Mouse (Mus musculus) stomach, embryonic 14.5 days (tissue): ENCODE measurements around the gene Itpr1. TPM values are rescaled to one million over a fixed set of nuclear protein-coding genes. Genes with fewer than 3 reads are reported as not detected.

Experiments
- ATAC-seq: fragments of 200-750 bp; cut with Nextera tagmentation; 2 replicates; pipeline ENCODE4 v1.8.0; 2017; ENCODE audit warnings: low read depth, moderate TSS enrichment; ENCODE audit not compliant: insufficient number of reproducible peaks, insufficient read depth, low FRiP score
- H3K27ac ChIP-seq: fragments of 300-500 bp; sonication (generic); 2 replicates; pipeline ENCODE4 v1.5.1; 2014; ENCODE audit warnings: mild to moderate bottlenecking, low read length, moderate library complexity, mixed read lengths
- H3K27me3 ChIP-seq: fragments of 300-500 bp; sonication (generic); 2 replicates; pipeline ENCODE4 v1.6.1; 2014; ENCODE audit warnings: low read length, control low read depth, mixed read lengths; ENCODE audit not compliant: control insufficient read depth, insufficient read depth
- H3K36me3 ChIP-seq: fragments of 300-500 bp; sonication (generic); 2 replicates; pipeline ENCODE4 v1.6.1; 2014; ENCODE audit warnings: mild to moderate bottlenecking, control low read depth, low read length, moderate library complexity, mixed read lengths; ENCODE audit not compliant: control insufficient read depth, insufficient read depth
- H3K4me1 ChIP-seq: fragments of 300-500 bp; sonication (generic); 2 replicates; pipeline ENCODE4 v1.6.1; 2014; ENCODE audit warnings: low read length, control low read depth, mixed read lengths; ENCODE audit not compliant: control insufficient read depth, insufficient read depth
- H3K4me2 ChIP-seq: fragments of 300-500 bp; sonication (generic); replicated peaks from 2 replicates; pipeline ENCODE4 v1.6.1; 2014; ENCODE audit warnings: low read depth, low read length, control low read depth
- H3K4me3 ChIP-seq: fragments of 300-500 bp; sonication (generic); 2 replicates; pipeline ENCODE4 v1.5.1; 2014; ENCODE audit warnings: low read depth, low read length, control low read depth
- H3K9ac ChIP-seq: fragments of 300-500 bp; sonication (generic); replicated peaks from 2 replicates; pipeline ENCODE4 v1.6.1; 2014; ENCODE audit warnings: low read depth, mild to moderate bottlenecking, control low read depth, low read length, moderate library complexity, mixed read lengths
- H3K9me3 ChIP-seq: fragments of 300-500 bp; sonication (generic); 2 replicates; pipeline ENCODE4 v1.6.1; 2016; ENCODE audit warnings: low read depth, low read length, control low read depth; ENCODE audit not compliant: control insufficient read depth
- WGBS: fragments of 180-500 bp; shearing (Covaris S2); extraction: QIAGEN DNeasy Blood & Tissue Kit; methylation state at CpG from one replicate; pipeline ENCODE4 v1.1.7; 2014; 5-methylcytosine and 5-hydroxymethylcytosine counted together
- polyA plus RNA-seq: library from polyadenylated mRNA; unstranded; fragments of >200 nt; fragmentation: Nextera tagmentation; extraction: Ambion mirVana; gene quantifications from 2 replicates; pipeline ENCODE4 v1.2.1, GENCODE M21; 2014

Gene Itpr1
- polyA plus RNA-seq, 1 experiment from 2014 or later: 13.5 TPM

DNA sequence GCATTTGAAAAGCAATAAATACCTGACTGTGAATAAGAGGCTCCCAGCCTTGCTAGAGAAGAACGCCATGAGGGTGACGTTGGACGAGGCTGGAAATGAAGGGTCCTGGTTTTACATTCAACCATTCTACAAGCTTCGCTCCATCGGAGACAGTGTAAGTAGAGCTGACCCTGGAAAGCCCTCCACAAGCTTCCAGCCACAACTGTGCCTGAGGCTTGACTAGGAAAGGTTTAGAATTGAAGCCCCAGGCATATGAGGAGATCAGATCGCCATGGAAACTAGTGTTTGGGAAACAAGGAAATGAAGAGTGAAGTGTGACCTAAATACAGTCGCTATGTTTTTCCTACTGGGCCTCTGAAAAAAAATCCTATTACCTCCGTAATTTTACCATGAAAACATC lies 139.1 kb downstream of the Itpr1 start:
- no peak for ATAC-seq
- H3K36me3 ChIP-seq: no peaks in the 10 kb centered on the region
- WGBS: 80% methylated on average over 8 of the region's 8 CpGs
- H3K9me3 ChIP-seq: no peaks in the 10 kb centered on the region
- H3K4me3 ChIP-seq: no peak overlapping the region
- H3K27ac ChIP-seq: no peak overlapping the region
- H3K4me2 ChIP-seq: no peak overlapping the region
- H3K9ac ChIP-seq: no peak overlapping the region
- H3K4me1 ChIP-seq: no peaks in the 10 kb centered on the region
- H3K27me3 ChIP-seq: no peaks in the 10 kb centered on the region

DNA sequence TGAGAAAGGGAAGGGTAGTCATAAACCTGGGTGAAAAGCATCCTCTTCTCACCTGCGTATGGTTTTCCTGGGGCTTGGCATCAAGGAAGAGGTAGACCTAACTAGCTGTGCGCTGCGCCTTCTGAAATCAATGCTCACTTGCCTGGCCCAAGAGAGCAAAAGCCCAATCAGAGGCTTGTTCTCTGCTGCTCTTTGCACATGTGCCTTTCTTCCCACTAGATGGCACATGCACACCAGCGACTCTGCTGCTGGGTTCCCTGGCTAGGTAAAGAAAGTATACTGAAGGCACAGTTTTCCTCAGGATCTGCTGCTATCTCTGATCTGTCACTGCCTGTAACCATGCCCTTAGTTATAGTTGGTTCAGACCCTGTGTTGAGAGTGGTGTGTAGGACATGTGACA lies 154.5 kb downstream of the Itpr1 start:
- Histone ChIP-seq H3K9ac (no peak overlapping the region), H3K4me2 (no peak overlapping the region), H3K36me3 (no peaks in the 10 kb centered on the region; the same call in 1 of the 2 replicates), H3K27me3 (no peaks in the 10 kb centered on the region), H3K4me3 (no peak overlapping the region), H3K27ac (no peak overlapping the region), H3K4me1 (no peaks in the 10 kb centered on the region), H3K9me3 (no peaks in the 10 kb centered on the region)
- WGBS: 78% methylated on average over 4 of the region's 4 CpGs
- ATAC-seq: no peak

DNA sequence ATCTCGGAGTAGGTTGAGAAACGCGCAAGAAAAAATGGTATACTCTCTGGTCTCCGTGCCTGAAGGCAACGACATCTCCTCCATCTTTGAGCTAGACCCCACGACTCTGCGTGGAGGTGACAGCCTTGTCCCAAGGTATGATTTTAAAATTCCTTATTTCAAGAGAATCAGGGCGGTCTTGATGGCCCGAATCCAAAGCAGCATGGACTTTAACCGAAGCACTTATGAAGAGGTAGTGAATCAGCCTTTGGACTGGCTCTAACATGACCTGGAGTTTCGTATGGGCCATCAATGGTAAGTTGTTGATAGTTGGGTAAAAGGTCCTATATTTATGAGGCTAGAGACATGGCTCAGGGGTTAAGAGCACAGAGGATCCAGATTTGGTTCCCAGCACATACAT lies 156.1 kb downstream of the Itpr1 start:
- Histone ChIP-seq H3K27ac (no peak overlapping the region), H3K4me2 (no peak overlapping the region), H3K4me1 (no peaks in the 10 kb centered on the region), H3K9ac (no peak overlapping the region), H3K27me3 (no peaks in the 10 kb centered on the region), H3K36me3 (no peaks in the 10 kb centered on the region; the same call in 1 of the 2 replicates), H3K9me3 (no peaks in the 10 kb centered on the region), H3K4me3 (no peak overlapping the region)
- ATAC-seq: no peak
- 96% methylated on average over 11 of the region's 11 CpGs for WGBS

DNA sequence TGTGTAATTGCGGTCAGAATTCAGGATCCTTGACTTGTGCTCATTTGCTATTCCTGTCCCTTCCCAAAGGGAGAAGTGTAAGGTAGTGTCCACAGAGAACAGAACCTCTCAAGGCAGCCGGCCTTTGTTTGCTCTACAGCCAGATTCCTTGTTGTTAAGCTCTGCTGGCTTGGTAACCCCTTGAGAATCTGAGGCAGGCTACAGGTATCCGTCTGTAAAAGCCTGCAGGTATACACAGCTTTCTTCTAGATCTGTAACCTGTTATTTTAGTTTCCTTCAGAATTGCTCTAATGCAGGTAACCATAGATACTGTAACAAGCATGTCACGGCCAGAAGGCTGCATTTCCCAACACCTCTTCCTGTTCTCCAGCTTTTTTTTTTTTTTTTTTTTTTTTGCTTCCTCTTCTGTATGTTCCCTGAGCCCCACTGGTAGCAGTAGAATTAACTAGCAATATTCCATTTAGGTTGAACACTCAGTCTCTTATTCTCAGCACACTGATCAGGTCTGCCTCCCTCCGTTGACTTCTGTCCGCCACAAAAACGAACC lies 158.5 kb downstream of the Itpr1 start:
- Histone ChIP-seq H3K4me1 (no peaks in the 10 kb centered on the region), H3K27ac (no peak overlapping the region), H3K36me3 (no peaks in the 10 kb centered on the region; the same call in 1 of the 2 replicates), H3K4me3 (no peak overlapping the region), H3K9ac (no peak overlapping the region), H3K27me3 (no peaks in the 10 kb centered on the region), H3K9me3 (no peaks in the 10 kb centered on the region), H3K4me2 (no peak overlapping the region)
- ATAC-seq: no peak
- 87% methylated on average over 7 of the region's 7 CpGs for WGBS

DNA sequence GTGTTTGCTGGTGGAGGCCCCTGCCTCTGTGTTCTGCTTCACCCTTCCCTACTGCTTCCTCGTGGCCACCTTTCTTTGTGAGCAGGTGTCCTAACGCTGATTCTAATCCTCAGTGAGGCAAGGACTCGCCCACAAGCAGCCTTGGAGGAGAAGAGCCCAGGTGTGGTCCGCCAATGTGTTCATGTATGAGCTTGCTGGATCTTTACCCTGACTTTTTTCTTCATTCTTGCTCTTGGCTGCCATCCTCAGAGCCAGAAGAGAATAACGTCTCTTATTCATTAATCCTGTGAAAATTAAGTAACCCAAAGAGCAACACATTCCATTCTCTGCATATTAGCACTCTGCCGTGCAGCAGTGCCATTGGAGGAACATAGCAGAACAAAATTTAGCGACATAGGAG lies 161.1 kb downstream of the Itpr1 start:
- Histone ChIP-seq H3K9me3 (no peaks in the 10 kb centered on the region), H3K9ac (no peak overlapping the region), H3K27ac (no peak overlapping the region), H3K4me3 (no peak overlapping the region), H3K36me3 (no peaks in the 10 kb centered on the region; the same call in 1 of the 2 replicates), H3K4me1 (no peaks in the 10 kb centered on the region), H3K4me2 (no peak overlapping the region), H3K27me3 (no peaks in the 10 kb centered on the region)
- WGBS: 68% methylated on average over 7 of the region's 7 CpGs
- no peak for ATAC-seq

DNA sequence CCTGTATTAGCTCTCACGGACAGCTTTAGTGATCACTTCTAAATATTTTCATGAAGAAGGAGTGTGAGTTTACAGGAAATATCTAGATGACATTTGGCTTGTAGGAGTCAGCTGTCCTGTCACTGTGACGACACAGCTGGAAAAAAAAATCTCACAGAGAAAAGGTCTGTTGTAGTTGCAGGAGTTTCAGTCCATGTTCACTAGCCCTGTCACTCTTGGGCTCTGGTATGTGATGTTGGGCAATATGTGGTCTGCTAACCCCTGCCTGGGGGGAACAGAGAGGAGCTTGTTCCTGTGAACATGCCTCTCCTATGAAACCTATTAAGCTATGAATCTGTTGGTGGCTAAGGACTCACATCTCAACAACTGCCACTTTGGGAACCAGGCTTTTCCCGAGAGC lies 166.1 kb downstream of the Itpr1 start:
- Histone ChIP-seq H3K4me2 (no peak overlapping the region), H3K27me3 (no peaks in the 10 kb centered on the region), H3K36me3 (peaks cover 12% of the 10 kb centered on the region; the same call in 1 of the 2 replicates), H3K9ac (no peak overlapping the region), H3K27ac (no peak overlapping the region), H3K9me3 (no peaks in the 10 kb centered on the region), H3K4me1 (no peaks in the 10 kb centered on the region), H3K4me3 (no peak overlapping the region)
- WGBS: 61% methylated on average over 3 of the region's 3 CpGs
- ATAC-seq: no peak

DNA sequence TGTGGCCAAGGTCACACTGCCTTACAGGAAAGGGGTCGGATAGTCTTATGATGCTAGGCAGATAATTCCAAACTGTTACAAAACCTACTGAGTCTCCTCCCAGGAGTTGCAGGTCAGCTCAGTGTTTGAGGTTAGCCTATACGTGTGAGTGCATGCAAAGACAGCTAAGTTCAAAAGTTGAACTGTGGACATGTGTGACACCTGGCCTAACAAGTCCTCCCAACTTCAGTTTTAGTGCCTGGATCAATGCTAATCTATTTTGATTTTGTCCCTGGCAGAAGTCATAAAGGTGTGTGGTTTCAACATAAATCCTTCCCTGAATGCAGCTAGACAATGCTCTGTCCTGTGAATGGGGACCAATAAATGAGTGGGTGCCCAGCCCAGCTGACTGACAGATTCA lies 167.3 kb downstream of the Itpr1 start:
- no peak for ATAC-seq
- Histone ChIP-seq H3K4me3 (no peak overlapping the region), H3K4me1 (no peaks in the 10 kb centered on the region), H3K4me2 (no peak overlapping the region), H3K27me3 (no peaks in the 10 kb centered on the region), H3K36me3 (peaks cover 13% of the 10 kb centered on the region; the same call in 1 of the 2 replicates), H3K9ac (no peak overlapping the region), H3K27ac (no peak overlapping the region), H3K9me3 (no peaks in the 10 kb centered on the region)
- 56% methylated on average over 2 of the region's 2 CpGs for WGBS

DNA sequence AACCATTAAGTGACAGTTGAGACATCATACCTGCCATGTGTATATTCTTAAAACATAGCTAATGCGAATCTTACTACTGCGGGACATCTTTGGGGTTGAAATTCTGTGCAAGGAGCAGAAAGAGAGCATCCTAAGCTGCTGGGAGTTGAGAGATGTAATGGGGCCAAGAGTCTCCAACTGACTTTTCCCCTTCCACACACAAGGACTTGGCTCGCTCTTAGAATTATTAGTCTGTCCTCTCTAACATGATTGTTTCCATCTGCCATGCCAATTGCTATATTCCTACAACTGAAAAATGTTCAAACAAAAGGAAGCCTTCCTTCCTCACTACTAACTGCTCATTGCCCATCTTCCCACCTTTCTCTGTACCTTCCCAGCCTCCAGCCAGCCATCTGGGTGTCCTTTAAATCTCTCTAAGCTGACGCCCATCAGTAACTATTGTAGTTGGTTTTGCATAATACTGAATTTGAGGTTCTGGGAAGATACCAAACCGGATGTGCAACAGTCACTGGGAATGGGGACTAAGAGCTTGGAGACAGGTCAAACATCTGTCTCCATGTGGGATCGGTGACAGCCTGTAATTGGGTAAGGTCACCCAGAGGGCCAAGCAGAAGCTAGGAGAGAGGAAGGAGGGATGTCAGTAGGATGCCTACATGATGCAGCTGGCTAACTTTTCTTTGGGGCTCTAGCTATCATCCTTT lies 177.9 kb downstream of the Itpr1 start:
- no peaks in the 10 kb centered on the region for H3K9me3 ChIP-seq
- WGBS: 58% methylated on average over 6 of the region's 6 CpGs
- no peak overlapping the region for H3K4me3 ChIP-seq
- H3K4me1 ChIP-seq: peaks cover 5% of the 10 kb centered on the region; the same call in 1 of the 2 replicates
- H3K4me2 ChIP-seq: no peak overlapping the region
- H3K27me3 ChIP-seq: no peaks in the 10 kb centered on the region
- H3K9ac ChIP-seq: no peak overlapping the region
- ATAC-seq: peak; percentile 70; the same call in 1 of the 2 replicates
- no peak overlapping the region for H3K27ac ChIP-seq
- no peaks in the 10 kb centered on the region for H3K36me3 ChIP-seq
